Mouse (Mus musculus): Measurements from ENCODE around the gene Cpt1c.

The Cpt1c gene

GRCm38 (mm10) chr7:44960512-44960910 is 14.1 kb downstream of the Cpt1c start:
- no peak for DNase-seq

DNA sequence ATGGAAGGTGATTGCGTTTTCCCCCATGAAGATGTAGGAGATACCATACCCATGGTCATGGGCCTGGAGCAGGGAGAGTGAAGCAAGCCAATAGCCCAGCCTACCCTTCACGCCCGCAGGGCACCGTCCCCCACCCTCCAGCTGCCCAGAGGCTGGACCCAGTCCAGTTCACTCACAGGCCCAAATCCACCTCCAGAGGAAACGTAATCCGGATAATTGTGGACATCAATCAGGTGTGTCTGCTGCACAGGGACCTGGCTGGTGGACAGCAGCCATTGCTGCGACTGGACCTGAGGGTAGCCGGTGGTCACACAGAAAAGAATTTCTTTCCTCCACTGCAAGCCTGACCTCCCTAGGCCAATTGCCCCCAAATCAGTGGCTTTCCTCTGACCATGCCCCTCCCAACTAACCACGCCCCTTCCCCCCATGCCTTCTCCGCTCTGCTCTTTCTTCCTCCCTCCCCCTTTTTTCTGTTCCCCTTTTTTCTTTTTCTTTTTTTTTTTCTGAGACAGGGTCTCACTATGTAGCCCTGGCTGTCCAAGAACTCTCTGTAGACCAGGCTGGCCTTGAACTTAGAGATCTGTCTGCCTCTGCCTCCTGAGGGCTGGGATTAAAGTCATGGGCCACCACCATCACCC is 14.7 kb downstream of the Cpt1c start:
- DNase-seq: no peak

- DNase-seq: no peak
Observed at GRCm38 (mm10) chr7:44959281-44959680, 15.4 kb downstream of the Cpt1c start.

- DNase-seq: no peak
Observed at GRCm38 (mm10) chr7:44958208-44958607, 16.4 kb downstream of the Cpt1c start.

- no peak for DNase-seq
Observed at GRCm38 (mm10) chr7:44957183-44957835, 17.3 kb downstream of the Cpt1c start.

- no peak for DNase-seq
Observed at GRCm38 (mm10) chr7:44956266-44956665, 18.4 kb downstream of the Cpt1c start.

GRCm38 (mm10) chr7:44955628-44956027 is 19.0 kb downstream of the Cpt1c start:
- DNase-seq: no peak

GRCm38 (mm10) chr7:44954091-44954885 is 20.4 kb downstream of the Cpt1c start:
- DNase-seq: no peak

- no peak for DNase-seq
Observed at GRCm38 (mm10) chr7:44953561-44953960, 21.1 kb downstream of the Cpt1c start.

GRCm38 (mm10) chr7:44952611-44953306 is 21.9 kb downstream of the Cpt1c start:
- peak; percentile 76 for DNase-seq

DNA sequence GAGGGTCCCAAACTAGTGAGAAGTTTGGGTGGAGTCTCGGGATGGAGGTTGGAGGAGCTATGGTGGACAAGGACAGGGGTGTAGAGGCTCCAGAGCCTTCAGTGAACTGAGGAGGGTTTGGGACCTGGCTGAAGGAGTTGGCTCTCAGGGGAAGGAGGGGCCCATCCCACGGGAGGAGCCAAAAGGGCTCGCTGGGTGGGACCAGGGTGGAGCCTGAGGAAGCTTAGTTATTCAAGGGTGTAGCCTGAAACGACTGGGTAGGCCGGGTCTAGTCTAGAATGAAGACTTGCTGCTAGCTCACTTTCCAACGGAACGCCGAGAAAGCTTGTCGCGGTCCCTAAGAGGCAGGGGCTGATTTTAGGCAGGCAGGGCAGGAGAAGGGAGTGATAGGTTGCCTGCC is 22.7 kb downstream of the Cpt1c start:
- no peak for DNase-seq

DNA sequence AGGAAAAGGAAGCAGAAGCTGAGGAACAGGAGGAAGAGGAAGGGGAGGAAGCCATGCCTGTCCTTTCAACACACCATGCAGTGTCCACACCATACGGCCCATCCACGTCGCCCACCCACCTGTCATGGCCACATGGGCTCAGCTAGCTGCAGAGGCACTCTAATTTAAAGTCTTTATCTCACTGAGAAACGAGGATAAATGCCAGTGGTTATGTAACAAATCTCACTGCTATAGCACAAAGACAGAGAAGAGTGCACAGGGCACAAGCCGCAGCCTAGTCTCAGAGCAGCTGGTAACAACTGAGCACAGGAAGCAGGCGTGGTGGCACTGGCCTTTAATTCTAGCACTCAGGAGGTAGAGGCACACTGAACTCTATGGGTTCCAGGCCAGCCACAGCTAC is 24.7 kb downstream of the Cpt1c start:
- no peak for DNase-seq

- DNase-seq: no peak
Observed at GRCm38 (mm10) chr7:44942904-44943303, 31.7 kb downstream of the Cpt1c start, which contains the start of gene Tsks. TSS of gene Tsks (plus strand) at chr7:44943204.

GRCm38 (mm10) chr7:44938680-44939079 is 36.0 kb downstream of the Cpt1c start:
- DNase-seq: no peak

DNA sequence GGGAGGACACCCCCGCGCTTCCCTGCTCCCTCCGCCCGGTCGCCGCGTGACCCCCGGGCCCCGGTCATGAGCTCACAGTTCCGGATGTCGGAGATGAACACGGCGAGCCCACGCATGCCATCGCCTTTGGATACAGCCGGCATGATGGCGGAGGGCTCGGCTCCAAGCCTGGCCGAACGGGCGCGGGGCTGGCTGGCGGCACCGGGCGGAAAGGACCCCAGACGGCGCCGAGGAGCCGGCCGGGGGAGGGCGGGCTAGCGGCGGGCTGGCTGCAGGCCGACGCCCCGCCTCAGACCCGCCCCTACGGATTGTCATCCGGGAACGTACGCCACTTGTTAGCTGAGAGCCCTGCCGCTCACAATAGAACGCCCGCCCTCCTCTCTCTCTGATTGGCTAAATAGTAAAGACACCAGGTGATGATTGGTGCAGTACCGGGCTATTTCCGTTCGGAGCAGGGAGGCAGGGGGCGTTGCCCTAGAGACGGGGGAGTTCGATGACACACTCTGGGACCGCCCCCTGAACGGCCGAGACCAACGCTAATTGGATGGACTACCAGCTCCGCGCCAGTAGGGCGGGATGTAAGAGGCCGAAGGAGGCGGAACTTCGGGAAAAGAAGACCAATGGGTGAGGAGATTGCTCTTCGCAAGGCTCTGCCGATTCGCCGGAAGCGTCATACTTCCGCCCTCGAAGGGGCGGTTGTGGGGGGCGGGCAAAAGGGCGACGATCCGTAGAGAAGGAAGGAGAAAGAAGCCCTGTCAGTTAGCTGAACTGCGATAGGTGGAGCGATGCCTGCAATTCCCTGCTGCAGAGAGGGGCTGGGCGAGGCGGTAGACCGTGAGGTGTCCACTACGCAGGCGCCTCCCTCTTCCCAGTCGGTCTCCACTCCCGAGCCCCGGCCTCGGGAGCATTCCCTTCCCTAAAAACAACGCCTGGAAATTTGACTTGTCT is 45.2 kb downstream of the Cpt1c start, which contains the start of gene Ap2a1:
Gene Ap2a1 (minus strand): TSS at position 293 of the 948 bp plus-strand sequence.
- DNase-seq: peak; percentile 99

GRCm38 (mm10) chr7:44928570-44928969 is 46.1 kb downstream of the Cpt1c start:
- no peak for DNase-seq

GRCm38 (mm10) chr7:44925468-44925867 is 49.2 kb downstream of the Cpt1c start:
- no peak for DNase-seq

GRCm38 (mm10) chr7:44922530-44922929 is 52.1 kb downstream of the Cpt1c start:
- DNase-seq: no peak

- DNase-seq: no peak
Observed at GRCm38 (mm10) chr7:44919127-44919526, 55.5 kb downstream of the Cpt1c start.

DNA sequence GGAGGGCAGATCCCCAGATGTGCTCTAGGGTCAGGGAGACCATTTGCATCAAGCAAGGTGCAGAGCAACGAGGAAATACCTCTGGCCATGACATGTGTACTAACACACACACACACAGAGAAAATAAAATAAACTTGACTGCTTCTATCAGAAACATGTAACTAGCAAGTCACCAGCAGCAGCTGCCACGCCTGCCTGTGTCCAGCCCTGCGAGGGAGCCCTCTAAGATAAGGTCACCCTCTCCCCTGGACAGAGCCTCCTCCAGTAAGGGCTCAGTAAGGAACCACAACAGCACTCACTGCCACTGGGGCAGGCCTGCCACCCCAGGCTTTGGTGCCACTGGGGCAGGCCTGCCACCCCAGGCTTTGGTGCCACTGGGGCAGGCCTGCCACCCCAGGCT is 56.4 kb downstream of the Cpt1c start:
- DNase-seq: no peak

DNA sequence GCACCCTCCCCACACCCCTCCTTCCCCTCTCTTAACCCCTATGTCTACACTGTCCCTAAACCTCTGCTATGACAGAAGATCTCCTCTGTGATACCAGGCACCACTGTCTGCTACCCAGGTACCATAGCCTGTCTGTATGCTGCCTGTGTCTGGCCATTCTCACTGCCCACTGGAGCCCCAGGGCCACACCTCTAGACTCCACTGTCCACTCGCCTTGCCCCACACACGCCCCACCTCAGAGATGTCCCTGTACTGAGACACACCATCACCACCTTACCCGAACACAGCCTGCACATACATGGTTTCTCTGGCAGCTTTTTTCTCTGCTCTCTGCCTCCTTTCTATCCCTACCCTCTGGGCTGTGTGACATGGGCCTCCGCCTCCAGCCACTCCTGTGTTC is 57.8 kb downstream of the Cpt1c start:
- DNase-seq: no peak

- no peak for DNase-seq
Observed at GRCm38 (mm10) chr7:44916191-44916590, 58.5 kb downstream of the Cpt1c start.

Data from cerebellum, adult 8-10 months (tissue).